Mouse (Mus musculus) gonadal fat pad, adult 2 months (tissue): Measurements from ENCODE around the gene Hmgcr. TPM values are rescaled to one million over a fixed set of nuclear protein-coding genes. Genes with fewer than 3 reads are reported as not detected.
A peak's percentile ranks its signal among the peaks of the same experiment; 100 is the strongest.

ENCODE experiments used
- DNase-seq: peaks from one replicate; pipeline ENCODE4 v3.0.0-alpha.2; 2012; ENCODE audit warnings: low read depth
- polyA plus RNA-seq: library from polyadenylated mRNA; depleted of rRNA; stranded (reverse); fragments of >200 nt; gene quantifications from 2 replicates; pipeline ENCODE4 v1.2.3, GENCODE M21; 2012; rRNA removed

Hmgcr gene
- polyA plus RNA-seq, result 21.5 and 33.5 TPM in 2 replicates

- DNase-seq, result no peak
Measured at GRCm38 (mm10) chr13:96670406-96671077, at the start of gene Hmgcr. Gene Hmgcr, minus strand, starts transcription at chr13:96670936.

- no peak for DNase-seq
Measured at GRCm38 (mm10) chr13:96720003-96720402, 49.3 kb upstream of the Hmgcr start.

- no peak for DNase-seq
Measured at GRCm38 (mm10) chr13:96717821-96718220, 47.1 kb upstream of the Hmgcr start.

- no peak for DNase-seq
Measured at GRCm38 (mm10) chr13:96716311-96716710, 45.6 kb upstream of the Hmgcr start.

GRCm38 (mm10) chr13:96709269-96710233, 38.8 kb upstream of the Hmgcr start:
- no peak for DNase-seq

- DNase-seq, result no peak
Measured at GRCm38 (mm10) chr13:96702567-96703278, 32.0 kb upstream of the Hmgcr start.

GRCm38 (mm10) chr13:96697805-96698586, 27.3 kb upstream of the Hmgcr start:
- DNase-seq, result no peak

- peak; percentile 95 for DNase-seq
Measured at GRCm38 (mm10) chr13:96695428-96695827, 24.7 kb upstream of the Hmgcr start.

GRCm38 (mm10) chr13:96689901-96690300, 19.2 kb upstream of the Hmgcr start:
- no peak for DNase-seq

- no peak for DNase-seq
Measured at GRCm38 (mm10) chr13:96687261-96687660, 16.5 kb upstream of the Hmgcr start.

GRCm38 (mm10) chr13:96684779-96685178, 14.0 kb upstream of the Hmgcr start:
- no peak for DNase-seq

GRCm38 (mm10) chr13:96681088-96681620, 10.4 kb upstream of the Hmgcr start:
- no peak for DNase-seq

- DNase-seq, result no peak
Measured at GRCm38 (mm10) chr13:96680163-96681087, 9.7 kb upstream of the Hmgcr start.

GRCm38 (mm10) chr13:96678616-96679015, 7.9 kb upstream of the Hmgcr start:
- DNase-seq, result no peak

- DNase-seq, result no peak
Measured at GRCm38 (mm10) chr13:96677071-96677470, 6.3 kb upstream of the Hmgcr start.

GRCm38 (mm10) chr13:96675756-96676155, 5.0 kb upstream of the Hmgcr start:
- no peak for DNase-seq

GRCm38 (mm10) chr13:96673817-96674216, 3.1 kb upstream of the Hmgcr start:
- no peak for DNase-seq

- DNase-seq, result no peak
Measured at GRCm38 (mm10) chr13:96672276-96672675, 1.5 kb upstream of the Hmgcr start.

- DNase-seq, result no peak
Measured at GRCm38 (mm10) chr13:96671906-96672234, 1.1 kb upstream of the Hmgcr start.
